Mouse (Mus musculus) MEL (cell line): Measurements from ENCODE around the gene Ezr.

Experiments used
- CTCF ChIP-seq, 3 experiments: IDR thresholded peaks in 2 of 3; conservative IDR thresholded peaks in 1 of 3; 2 replicates each; pipeline ENCODE4 v1.5.1; 2011 to 2012; ENCODE audit warnings: low read length in 3 of 3, low read depth in 2 of 3, mild to moderate bottlenecking in 2 of 3, improper control_type of control experiment in 1 of 3, inconsistent platforms in 1 of 3, mixed read lengths in 1 of 3, moderate library complexity in 1 of 3; ENCODE audit not compliant: control insufficient read depth in 1 of 3, insufficient read depth in 1 of 3, poor library complexity in 1 of 3, severe bottlenecking in 1 of 3
- E2F4 ChIP-seq: IDR thresholded peaks from 2 replicates; pipeline ENCODE4 v1.6.1; 2011; ENCODE audit warnings: low read depth, low read length, improper control_type of control experiment, borderline replicate concordance
- ELF1 ChIP-seq: IDR thresholded peaks from 2 replicates; pipeline ENCODE4 v1.6.1; 2014; ENCODE audit warnings: low read depth, mild to moderate bottlenecking, inconsistent platforms, low read length, improper control_type of control experiment, moderate library complexity
- EP300 ChIP-seq, 2 experiments: IDR thresholded peaks; 2 replicates each; pipeline ENCODE4 v1.6.1; 2011; ENCODE audit warnings: improper control_type of control experiment in 2 of 2, low read length in 2 of 2, low read depth in 1 of 2, mild to moderate bottlenecking in 1 of 2
- GATA1 ChIP-seq: IDR thresholded peaks from 2 replicates; pipeline ENCODE4 v1.6.1; 2011; ENCODE audit warnings: low read depth, low read length, improper control_type of control experiment
- MEF2A ChIP-seq: IDR thresholded peaks from 2 replicates; pipeline ENCODE4 v1.6.1; 2014; ENCODE audit warnings: low read depth, mild to moderate bottlenecking, inconsistent platforms, low read length, improper control_type of control experiment; ENCODE audit not compliant: poor library complexity, insufficient replicate concordance, severe bottlenecking; ENCODE audit errors: extremely low read depth
- SMC3 ChIP-seq: IDR thresholded peaks from 2 replicates; pipeline ENCODE4 v1.6.1; 2011; ENCODE audit warnings: low read depth, low read length, improper control_type of control experiment
- TAL1 ChIP-seq: IDR thresholded peaks from 2 replicates; pipeline ENCODE4 v1.6.1; 2012; ENCODE audit warnings: mild to moderate bottlenecking, inconsistent platforms, low read length, moderate library complexity, mixed read lengths
- ZC3H11A ChIP-seq: IDR thresholded peaks from 2 replicates; pipeline ENCODE4 v1.6.1; 2012; ENCODE audit warnings: low read depth, mild to moderate bottlenecking, inconsistent platforms, low read length, improper control_type of control experiment
- ZKSCAN1 ChIP-seq: IDR thresholded peaks from 2 replicates; pipeline ENCODE4 v1.6.1; 2012; ENCODE audit warnings: low read depth, mild to moderate bottlenecking, inconsistent platforms, low read length, improper control_type of control experiment, moderate library complexity
- ZNF384 ChIP-seq: IDR thresholded peaks from 2 replicates; pipeline ENCODE4 v1.6.1; 2012; ENCODE audit warnings: low read depth, mild to moderate bottlenecking, inconsistent platforms, low read length, improper control_type of control experiment

DNA sequence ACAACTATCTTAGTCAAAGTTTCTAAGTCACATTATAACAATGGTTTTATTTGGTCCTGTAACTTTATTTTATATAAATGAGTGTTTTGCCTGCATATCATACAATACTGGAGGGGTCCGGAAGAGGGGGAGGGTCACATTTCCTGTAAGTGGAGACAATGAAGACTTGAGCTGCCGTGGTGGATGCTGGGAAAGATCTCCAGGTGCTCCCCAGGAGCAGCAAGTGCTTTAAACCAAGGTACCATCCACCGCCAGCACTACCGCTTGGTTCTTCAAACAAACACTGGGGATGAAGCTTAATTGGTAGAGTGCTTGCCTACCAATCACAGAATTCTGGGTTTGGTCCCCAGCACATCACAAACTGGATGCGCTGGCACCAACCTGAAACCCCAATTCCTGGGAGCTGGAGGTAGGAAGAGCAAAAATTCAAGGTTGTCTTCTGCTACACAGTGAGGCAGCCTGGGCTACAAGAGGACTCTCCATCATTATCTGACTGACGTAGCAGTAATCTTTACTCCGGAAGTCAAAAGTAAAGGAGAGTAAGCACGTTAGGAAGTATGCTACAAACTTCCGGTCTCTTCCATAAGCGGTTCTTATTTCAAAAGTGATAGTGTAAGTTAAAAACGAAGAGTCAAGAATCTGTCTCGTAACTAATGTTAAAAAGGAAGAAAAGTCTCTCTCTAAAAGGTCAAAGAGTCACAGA is 4.8 kb downstream of the Ezr start:
- no peak for TF ChIP-seq EP300 (IDR thresholded peaks at IDR 0.05; ENCODE audit: low read depth in 1 of 2, low read length in 2 of 2)
- TF ChIP-seq TAL1, result no peak
- no peak for TF ChIP-seq CTCF (IDR thresholded peaks at IDR 0.05 in 2 of 3, conservative IDR thresholded peaks at IDR 0.05 in 1 of 3; ENCODE audit: control insufficient read depth in 1 of 3, insufficient read depth in 1 of 3, low read depth in 2 of 3, low read length in 3 of 3, poor library complexity in 1 of 3, severe bottlenecking in 1 of 3)
- no peak for TF ChIP-seq ZNF384
- TF ChIP-seq E2F4, result no peak
- no peak for TF ChIP-seq MEF2A
- TF ChIP-seq ZKSCAN1, result no peak
- TF ChIP-seq SMC3, result no peak
- no peak for TF ChIP-seq GATA1
- no peak for TF ChIP-seq ZC3H11A
- no peak for TF ChIP-seq ELF1
